Mouse (Mus musculus): Measurements from ENCODE around the gene Wwp2.

Wwp2 gene

DNA sequence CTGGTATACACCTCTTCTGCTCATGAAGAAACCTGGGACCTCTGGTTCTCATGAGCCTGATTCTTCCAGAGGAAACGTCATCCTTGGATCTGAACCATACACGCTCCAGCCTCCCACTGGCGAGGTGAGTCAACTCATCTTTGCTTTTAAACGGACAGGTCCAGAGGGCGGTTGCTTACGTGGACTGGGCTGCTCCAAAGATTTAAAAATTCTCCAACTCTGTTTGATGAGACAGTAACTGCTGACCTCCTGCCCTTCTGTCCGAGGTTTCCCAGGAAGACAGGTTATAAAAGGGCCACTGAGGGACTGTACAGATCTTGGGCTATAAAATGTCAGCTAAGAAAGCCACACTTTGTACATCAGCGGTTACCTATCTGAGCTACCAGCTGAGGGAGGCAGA, 5.3 kb upstream of the Wwp2 start:
- in situ Hi-C loops (cut with MboI, MseI): no loop called here

DNA sequence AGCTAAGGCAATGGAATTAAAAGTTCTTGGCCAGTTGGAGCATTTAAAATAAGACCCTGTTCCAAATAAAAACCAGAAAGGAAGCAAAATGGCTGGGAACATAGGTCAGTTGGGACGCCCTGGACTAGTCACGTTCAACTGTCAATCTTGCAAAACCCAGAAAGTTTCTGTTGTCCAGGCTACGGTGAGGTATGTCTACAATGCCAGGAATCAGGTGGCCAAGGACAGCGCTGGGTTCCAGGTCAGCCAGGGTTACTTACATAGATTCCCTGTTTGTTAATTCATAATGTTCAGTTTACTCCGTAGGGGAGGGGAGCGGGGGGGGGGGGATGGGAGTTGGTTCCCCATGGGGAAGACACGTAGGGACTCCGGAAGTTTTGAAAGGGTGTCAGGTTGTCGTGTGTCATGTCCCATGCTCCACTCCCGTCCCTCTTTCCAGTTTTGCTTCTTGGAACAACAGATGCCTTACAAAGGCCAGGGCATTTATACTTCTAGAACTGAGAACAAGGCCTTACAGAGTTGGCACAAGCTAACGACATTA, 674 bp upstream of the Wwp2 start:
- in situ Hi-C loops (cut with MboI, MseI): no loop called here

DNA sequence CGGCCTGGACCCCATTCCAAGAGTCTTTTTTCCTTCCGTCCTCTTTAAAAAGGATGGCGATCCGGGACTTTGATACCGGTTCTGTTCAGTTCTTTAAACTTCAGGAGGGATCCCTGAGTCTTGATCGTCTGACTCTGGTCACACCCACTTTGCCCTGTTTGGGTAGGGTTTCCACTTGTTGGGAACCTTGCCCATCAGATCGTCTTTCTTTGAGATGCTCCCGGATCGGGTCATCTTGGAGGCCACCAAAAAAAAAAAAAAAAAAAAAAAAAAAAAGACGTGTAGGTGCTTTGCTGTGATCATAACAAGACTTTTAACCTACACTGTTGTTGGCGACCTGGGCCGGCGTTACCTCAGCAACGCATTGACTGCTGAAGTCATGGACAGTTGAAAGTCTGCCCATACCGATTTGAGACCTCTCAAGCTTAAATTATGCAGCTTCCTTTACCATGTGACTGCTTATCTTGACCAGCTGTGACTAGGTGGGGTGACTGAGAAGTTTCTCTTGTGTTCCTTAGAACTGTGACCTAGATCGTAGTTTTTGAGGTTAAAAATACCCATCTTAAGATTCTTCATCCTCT, 766 bp downstream of the Wwp2 start:
- in situ Hi-C loops (cut with MboI, MseI): no loop called here

DNA sequence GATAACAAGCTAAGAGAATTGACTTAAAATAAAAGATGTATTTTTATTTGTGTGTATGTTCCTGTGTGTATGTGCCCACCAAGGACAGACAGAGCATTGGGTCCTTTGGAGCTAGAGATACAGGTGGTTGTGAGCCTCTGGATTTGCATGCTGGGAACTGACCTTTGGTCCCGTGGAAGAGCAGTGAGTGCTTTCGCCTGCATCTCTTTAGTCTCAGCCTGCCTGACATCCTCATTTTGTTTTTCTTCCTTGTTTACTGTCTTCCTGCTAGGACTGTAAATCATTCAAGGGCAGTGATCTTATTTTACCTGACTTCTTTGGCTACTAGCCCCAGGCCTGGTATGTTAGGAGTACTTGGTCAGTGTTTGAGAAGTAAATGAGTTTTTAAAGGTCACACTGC, 1.5 kb downstream of the Wwp2 start:
- in situ Hi-C loops (cut with MboI, MseI): no loop called here

DNA sequence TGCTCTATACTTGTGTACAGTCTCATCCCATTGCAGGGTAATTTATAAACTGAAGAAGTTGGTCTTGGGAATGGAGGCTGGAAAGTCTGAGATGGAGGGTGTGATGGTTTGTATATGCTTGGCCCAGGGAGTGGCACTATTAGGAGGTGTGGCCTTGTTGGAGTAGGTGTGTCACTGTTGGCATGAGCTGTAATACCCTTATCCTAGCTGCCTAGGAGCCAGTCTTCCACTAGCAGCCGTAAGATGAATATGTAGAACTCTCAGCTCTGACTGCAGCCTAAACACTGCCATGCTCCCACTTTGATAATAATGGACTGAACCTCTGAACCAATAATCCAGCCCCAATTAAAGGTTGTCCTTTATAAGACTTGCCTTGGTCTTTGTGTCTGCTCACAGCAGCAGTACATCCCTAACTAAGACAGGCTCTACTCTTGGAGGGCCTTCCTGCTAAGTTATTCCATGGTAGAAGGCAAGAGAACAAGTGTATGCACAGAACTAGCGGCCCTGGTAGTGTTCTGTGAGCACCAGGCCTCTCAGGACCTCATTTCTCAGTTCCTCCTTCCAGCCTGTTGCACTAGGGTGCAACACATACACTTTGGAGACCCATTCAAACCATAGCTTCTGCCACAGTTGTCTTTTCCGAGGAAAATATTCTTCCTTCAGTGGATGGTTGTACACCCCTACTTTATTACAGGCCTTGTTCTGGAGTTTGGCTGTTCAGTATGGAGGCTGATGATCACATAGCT, 3.9 kb downstream of the Wwp2 start:
- in situ Hi-C loops (cut with MboI, MseI): no loop called here

DNA sequence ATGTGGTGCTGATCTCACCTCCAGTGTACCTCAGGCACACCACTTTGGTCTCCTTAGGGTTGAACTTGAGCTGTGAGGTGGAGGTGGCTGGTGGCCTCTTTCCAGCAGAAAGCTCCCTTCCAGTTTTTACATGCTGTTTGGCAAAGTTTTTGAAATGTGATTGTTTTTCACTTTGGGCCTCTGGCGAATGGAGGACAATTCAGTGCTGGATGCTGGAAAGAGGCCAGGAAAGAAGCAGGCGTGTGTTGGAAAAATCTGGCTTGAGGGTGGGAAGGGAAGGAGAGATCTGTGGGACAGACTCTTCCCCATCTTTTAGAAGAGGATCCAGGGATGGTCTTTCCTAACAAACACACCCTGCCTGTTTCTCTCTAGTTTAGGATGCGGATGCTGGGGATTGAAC, 8.5 kb downstream of the Wwp2 start:
- in situ Hi-C loops (cut with MboI, MseI): no loop called here

DNA sequence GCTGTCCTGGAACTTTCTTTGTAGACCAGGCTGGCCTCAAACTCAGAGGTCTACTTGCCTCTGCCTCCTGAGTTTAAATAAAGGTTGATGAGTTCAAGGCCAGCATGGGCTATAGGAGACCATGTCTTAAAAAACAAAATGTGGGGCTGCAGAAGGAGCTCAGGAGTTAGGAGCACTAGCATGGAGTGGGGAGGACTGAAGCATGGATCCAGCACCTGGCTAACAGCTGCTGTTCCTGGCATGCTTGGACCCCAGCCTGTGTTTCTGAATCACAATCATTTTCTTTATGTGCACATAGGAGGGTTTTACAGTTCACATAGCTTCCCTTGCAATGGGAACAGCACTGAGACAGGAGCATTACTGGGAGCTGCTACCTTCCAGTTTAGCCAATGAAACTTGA, 11.5 kb downstream of the Wwp2 start:
- in situ Hi-C loops (cut with MboI, MseI): no loop called here

DNA sequence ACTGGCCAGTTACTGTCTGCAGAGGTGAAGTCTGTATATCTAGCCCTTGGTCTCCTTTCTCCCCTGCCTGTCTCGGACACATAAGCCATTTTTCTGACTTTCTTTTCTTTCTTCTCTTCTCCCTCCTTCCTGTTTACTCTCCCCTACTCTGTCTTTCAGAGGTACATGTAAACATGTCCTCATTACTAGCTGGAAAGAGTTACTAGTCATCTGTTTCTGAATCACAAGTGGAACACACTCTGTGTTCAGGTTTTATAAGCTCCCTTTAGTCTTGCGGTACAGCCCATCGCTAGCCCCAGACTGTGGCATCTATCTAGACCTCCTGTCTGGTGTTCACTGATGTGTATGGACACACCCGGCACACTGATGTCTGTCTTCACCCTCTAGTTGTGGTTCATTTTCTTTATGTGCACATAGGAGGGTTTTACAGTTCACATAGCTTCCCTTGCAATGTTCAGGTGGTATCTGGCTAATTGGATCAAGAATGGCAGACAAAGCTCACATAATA, 12.3 kb downstream of the Wwp2 start:
- in situ Hi-C loops (cut with MboI, MseI): no loop called here

DNA sequence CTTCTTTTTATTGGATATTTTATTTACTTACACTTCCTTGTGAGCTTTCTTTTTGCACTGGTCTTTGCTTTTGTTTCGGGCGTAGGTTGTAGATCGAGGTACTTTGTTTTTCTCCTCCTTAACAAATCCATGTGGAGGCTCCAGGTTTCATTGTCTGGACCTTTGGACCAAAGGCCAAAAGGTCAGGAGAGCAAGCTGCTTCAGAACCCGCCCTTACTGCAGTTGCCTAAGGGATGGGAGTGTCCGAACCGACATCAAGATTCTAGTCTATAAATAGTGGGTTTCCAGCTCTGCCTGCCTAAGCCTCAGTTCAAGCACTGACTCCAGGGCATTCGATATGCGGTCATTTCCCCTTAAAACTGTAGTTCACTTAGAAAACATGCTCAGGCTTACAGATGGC, 13.0 kb downstream of the Wwp2 start:
- in situ Hi-C loops (cut with MboI, MseI): no loop called here

DNA sequence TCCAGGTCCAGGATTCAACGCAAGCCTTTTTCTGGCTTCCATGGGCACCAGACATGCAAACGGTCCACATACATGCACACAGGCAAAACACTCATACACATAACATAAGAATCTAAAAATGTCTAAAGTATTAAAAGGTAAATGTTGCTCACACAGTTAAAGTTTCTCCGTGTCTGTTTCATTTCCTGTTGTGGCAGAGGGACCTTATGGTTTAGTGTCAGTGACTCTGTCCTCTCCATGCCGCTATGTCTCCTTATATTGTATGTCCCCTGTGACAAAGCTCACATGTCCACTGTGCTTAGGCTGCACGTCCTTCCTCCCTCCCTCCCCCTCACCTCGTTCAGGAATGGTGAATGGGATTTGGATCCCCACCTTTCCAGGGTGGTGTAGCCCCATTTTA, 13.5 kb downstream of the Wwp2 start:
- in situ Hi-C loops (cut with MboI, MseI): loop anchor here (5.0 kb wide), 1 partner anchor 128 kb away; no protein-coding TSS in a partner anchor

DNA sequence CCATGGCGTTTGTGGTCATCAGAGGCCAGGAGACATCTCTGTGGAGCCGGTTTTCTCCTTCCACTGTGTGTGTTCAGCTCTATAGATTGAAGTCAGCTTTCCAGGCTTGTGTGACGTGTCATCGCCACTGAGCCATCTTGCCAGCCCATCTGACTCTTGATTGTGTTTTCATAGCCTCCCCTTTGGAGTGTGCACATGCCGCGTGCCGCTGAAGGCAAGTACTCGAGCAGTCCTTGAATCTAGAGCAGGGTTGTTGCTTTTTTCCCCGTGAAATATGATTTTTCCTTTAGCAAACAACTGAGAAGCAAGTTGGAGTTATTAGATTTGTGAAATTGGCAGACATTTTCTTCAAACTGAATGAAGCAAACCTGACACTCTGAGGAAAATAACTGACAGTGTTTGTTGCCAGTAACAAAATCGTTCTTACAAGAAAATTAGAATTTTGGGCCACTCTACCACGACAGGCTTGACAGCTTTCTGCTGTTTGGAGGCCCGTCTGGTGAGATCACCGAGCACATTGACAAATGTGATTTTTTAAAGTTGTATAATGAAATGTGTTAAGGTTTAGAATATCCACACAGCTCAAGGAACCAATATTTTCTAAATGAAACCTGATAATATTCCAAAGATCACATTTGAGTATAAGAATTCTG, 15.4 kb downstream of the Wwp2 start:
- in situ Hi-C loops (cut with MboI, MseI): loop anchor here (5.0 kb wide), 1 partner anchor 126 kb away; no protein-coding TSS in a partner anchor

DNA sequence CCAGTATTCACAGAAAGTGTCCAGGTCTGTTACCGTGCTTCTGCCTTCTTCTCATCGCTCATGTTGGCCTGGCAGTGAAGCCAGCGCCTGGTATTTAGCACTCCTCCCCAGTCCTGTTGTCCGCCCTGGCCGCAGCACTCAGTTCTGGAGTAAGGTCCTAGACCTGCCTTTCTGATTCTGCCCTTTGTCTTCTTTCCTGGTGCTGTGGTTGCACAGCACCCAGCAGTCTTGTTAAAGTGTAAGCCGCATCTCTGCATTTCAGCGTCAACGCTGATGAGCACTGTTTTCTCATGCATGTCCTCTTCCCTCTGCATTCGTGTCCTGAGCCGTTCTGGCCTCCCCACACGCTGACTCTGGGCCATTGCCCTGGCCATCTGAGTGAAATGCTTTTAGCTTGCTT, 17.2 kb downstream of the Wwp2 start:
- in situ Hi-C loops (cut with MboI, MseI): loop anchor here (5.0 kb wide), 1 partner anchor 124 kb away; no protein-coding TSS in a partner anchor

DNA sequence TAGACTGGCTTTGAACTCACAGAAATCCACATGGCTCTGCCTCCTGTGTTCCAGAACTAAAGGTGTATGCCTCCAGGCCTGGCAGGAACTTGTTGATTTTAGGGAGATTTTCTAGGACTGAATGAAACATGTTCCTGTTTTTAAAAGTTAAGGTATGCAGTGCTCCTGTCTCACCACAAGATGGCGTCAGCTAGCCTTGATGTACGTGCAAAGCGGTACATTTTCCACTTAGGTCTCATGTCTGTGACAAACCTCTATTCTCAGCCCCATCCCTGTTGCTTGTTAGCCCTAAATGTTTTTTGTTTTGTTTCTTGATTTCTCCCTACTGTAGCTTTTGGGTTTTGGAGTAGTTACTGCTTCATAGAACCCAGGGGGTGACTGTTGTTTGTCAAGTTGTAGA, 19.1 kb downstream of the Wwp2 start:
- in situ Hi-C loops (cut with MboI, MseI): no loop called here

DNA sequence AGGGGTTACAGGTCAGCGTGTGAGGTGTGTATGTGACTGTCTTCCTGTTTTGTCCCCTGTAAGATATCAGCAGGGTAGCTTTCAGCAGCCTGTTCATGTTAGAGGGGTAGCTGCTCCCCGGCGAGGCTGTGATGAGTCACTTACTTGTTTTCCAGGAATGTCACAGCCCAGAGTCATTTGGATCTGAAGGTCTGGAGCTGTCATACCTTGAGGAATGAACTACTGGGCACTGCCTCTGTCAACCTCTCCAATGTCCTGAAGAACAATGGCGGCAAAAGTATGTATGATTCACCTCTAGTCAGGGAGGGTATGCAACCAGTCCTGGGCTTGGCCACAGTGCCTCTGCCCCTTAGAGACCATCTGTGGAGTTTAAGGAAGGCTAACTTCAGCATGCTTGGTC, 21.6 kb downstream of the Wwp2 start:
- in situ Hi-C loops (cut with MboI, MseI): no loop called here

DNA sequence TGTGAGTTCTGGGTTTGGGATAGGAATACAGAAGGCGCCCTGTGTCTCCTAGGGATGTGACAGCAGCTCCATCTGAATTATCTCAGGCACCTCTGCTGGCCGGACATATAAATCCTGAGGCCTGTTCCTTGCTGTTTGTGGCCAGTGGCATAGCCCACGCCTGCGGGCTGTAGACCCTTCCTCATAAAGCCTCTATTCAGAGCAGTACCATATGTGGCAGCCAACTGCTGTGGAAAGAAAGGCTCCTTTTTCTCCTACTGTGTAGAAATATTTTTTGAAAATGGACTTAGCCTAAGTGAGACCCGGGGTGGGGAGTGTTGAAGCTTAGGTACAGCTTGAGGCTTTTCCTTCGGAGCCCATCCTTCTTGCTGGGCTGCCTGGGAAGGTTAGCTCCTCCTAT, 22.1 kb downstream of the Wwp2 start:
- in situ Hi-C loops (cut with MboI, MseI): no loop called here

DNA sequence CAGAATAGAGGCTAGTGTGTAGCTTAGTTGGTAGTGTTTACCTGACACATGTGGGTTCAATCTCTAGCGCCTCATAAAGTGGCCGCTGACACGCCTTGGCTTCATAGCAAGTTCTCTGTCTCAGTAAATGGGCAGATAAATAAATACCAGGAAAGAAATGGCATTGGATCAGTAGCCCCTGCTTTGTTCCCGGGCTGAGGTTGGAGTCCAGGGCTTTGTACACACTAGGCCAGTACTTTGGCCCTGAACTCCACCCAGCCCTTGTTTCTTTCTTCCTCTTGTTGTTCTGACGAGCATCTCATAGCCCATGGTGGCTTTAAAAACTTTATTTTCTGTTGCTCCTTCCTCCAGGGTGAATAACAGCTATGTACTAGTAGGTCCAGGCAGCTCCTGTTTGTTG, 26.3 kb downstream of the Wwp2 start:
- in situ Hi-C loops (cut with MboI, MseI): loop anchor here in 1 of 2 experiments (5.0 kb wide), 1 partner anchor 45 kb away; no protein-coding TSS in a partner anchor

DNA sequence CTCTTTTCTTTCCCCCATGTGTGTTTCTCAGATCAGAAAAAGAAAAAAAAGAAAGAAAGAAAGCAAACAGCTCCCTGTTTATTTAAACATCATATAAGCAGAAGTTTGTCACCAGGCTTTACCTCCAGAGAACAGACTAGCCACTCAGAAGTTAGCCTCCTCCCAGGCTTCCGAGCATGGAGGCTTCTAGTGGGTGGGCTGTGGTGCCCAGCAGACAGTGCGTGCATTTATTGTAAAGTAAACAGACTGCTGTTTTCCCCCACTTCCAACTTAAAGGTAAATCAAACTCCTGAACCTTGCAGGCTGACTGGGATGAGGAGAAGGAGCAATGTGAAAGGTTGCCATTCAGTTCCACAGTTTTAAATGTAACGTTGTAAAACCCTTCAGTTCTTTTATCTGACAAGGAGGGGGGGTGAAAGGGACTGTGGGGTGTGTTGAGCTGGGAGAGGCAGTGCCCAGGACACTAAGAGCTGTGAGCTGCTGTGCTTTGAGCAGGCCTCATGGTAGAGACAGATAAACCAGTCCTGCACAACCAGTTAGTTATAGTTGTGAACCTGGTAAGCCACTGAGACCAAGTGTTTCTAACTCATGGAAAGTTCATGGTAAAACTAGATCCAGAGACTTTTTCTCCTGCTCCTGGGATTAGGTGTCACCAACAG, 29.3 kb downstream of the Wwp2 start:
- in situ Hi-C loops (cut with MboI, MseI): no loop called here

DNA sequence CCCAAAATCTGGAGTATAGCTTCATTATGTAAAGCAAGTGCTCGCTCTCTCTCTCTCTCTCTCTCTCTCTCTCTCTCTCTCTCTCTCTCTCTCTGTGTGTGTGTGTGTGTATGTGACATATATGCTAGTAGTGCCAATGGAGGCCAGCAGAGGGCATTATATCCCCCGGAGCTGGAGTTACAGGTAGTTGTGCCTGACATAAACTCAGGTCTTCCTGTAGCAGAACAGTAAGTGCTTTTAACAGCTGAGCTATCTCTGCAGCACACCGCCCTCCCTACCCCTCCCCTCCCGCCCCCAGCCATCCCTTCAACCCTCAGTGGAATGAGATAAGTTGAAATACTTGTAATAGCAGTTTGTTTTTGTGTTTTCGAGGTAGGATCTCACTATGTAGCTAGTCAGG, 30.5 kb downstream of the Wwp2 start:
- in situ Hi-C loops (cut with MboI, MseI): no loop called here

DNA sequence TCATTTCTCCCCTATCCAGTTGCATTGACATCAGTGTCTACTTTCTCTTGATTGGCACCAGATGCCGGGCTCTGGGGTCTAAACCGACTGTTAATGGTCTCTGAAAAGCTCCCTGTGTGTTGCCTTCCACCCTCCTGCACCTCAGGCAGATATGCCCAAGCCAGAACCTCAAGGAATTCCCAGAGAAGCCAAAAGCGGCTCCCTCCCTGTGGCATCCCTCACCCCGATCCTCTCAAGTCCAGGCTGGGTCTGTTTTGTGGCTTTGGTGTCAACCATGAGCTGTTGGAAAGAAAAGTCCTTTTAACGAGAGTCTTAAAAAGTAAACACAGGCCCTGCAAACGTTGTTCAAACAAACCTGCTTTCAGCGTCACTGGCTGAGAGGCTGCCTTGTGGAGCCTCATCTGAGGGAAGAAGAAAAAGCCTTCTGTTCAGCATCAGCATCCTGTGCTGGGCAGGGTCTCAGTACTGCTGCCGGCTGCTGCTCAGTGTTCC, 32.7 kb downstream of the Wwp2 start:
- in situ Hi-C loops (cut with MboI, MseI): no loop called here

DNA sequence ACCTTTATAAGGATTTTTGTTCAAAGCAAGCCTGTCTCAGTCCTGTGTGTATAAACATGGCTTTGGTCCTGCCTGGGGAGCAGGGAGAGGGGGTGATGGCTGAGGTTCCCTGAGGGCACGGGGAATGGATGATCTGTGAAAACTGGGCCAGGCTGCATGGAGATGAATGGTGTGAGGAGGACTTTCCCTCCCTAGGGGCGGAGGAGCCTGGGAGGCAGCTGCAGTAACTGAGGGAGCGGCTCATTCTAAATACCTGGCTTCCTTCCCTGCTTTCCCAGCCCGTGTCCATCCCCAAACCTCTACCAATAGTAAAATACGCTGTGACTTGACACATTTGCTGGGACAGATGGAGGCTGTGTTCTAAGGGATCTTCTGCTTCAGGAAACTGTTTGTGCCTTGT, 34.1 kb downstream of the Wwp2 start:
- in situ Hi-C loops (cut with MboI, MseI): no loop called here

DNA sequence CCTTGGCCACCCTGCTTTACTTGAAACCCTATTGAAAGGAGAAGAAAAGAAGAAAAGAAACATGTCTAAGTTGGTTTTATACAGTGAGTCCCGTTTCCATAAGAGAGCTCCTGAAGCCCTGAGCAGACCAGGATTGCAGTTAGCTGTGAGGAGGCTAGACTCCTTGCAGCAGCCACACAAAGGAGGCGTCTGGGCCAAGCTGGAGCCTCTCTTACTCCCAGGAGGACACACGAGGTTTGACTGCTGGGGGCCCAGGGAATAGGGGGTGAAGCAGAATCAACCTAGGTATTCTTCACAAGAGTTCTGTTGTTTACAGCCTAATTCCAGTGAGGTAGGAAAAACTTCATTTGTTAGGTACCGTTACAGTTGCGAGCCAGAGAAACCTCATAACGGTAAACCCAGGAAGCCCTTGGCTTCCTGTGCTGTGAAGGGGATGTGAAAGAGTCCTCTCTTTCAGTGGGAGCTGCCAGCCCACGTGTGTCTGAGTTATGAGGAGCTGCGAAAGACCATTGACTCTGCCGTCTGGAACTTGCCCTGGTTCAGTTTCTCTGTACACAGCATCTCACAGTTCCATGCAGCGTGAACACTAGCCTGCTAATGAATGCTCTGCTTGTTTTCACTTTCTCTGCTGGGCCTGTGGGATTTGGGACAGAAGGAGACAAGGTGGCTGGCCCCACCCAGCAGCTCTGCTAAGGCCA, 36.4 kb downstream of the Wwp2 start:
- in situ Hi-C loops (cut with MboI, MseI): no loop called here
